Mouse (Mus musculus) c-Kit-positive CD71-negative TER-119-negative erythroid progenitor cells, embryonic 14.5 days (primary cell): ENCODE results near the gene Tsc22d3.
"Not testable (repeated sequence)": the region's sequence is repeated elsewhere in the genome, so short reads cannot be mapped to it uniquely, and the experiment has no call there.

ENCODE experiments used
- DNase-seq: peaks from one replicate; pipeline ENCODE4 v3.0.0-alpha.2; 2013; ENCODE audit warnings: low read depth

The Tsc22d3 gene

DNA sequence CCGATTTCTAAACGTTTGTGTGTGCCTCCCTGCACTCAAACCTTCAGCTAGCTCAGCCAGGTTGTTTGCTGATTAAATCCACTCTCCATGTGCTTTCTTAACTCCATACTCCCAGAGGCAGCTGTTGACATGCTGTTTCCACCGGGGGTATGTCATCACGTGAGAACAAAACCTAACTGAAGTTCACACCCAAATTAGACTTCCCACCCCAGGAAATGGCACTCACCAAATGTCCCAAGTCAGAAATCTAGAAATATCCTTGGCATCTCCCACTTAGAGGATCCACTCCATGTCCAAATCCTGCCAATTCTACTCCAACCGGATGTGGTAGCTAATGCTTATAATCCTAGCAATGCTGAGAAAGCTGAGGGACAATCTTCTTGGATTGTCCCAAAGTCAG is 100.2 kb downstream of the Tsc22d3 start:
- DNase-seq: no peak

DNA sequence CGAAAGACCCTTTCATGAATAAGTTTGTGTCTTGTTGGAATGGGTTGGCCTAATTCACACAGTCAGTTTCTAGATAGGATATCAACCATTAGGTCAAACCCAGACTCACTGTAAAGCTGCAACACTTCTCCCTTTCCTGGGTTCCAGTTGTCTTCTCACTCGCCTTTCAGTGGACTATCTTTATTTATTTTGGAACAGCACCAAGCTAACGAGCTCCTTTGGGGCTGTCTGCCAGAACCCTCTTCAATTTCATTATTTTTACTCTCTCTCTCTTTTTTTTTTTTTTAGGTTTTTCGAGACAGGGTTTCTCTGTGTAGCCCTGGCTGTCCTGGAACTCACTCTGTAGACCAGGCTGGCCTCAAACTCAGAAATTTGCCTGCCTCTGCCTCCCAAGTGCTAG is 102.0 kb downstream of the Tsc22d3 start:
- not testable (repeated sequence) for DNase-seq

DNA sequence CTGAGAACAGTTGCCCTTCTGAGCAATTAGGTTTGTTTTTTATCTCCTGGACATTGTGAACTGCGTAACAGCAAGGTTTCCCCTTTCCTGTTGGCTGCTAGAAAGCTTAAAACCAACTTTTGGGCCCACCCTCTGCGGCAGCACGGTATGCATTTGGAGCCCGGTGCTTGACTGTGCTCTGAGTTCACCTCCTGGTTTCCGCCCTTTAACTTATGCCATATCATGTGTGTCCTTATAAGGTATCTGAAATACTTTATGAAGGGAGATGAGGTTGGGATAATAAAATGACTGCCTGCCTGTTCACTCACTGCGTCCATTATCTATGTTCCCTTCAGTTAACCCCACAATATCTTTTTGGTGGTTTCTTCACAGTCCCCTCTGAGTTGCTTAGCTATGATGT is 106.3 kb downstream of the Tsc22d3 start:
- no peak for DNase-seq

DNA sequence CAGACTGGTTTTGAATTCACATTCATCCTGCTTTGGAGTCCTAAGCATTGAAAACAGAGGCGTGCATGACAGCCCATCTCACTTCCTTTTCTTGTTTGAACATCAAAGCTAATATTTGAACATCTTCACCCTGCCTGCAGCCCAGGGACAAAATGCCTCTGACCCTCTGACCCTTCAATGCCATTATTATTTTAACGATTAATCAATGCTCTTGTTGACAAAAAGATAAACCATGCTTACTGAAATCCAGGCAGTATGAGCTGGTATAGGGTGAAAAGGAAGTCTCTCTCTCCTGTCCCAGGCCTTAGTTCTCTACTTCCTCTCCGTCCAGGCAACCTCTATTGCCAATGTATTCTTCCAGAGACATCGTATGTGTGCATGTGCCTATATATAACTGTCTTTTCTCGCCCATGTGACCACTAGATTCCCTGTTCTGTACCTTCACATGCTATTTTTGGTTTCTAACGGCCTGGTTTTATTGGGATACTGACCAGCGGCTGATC is 106.9 kb downstream of the Tsc22d3 start:
- DNase-seq: no peak

DNA sequence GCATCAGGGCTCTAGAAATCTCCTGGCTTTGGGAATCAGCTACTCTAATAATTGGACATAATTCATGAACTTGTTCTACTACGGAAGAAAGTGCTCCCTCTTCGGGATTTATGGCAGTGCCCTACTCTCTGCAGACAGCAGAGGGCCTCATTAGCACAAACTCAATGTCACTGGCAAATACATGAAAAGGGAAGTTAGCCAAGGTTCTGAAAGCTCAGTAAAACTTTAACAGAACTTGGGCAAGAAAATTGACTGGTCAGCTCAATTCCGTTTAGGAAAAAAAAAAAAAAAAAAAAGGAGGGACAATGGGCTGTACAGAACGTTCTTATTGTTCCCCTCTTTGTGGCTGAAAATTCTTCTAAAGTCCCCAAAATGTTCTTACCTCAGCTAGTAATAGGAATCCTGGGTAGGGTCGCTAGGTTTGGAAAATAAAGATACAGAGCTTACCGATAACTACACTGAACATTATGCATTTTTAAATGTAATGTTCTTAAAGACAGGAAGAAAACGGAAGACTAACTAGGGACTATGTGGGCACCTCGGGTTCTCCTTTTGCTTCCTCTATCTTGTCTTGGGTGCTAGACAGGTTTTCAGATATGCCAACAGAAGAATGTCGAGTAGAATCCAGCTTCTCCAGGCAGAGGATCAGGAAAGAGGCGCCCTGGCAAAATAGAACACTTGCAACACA is 108.4 kb downstream of the Tsc22d3 start:
- no peak for DNase-seq

DNA sequence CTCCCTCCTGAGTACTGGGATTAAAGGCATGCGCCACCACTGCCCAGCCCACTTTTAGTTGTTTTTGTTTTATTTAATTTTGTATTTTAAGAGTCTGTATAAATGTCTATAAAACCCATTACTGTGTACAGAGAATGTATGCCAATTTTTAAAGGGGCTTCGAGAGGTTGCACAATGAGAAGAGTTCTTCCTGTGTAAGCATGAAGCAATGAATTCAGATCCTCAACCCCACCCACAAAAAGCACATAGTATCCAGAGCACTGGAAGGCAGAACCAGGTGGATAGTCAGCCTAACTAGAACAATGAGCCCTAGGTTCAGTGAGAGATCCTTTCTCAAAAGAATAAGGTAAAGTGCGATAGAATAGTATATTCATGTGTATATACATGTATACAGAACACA is 110.3 kb downstream of the Tsc22d3 start:
- DNase-seq: no peak
